Mouse (Mus musculus) myocyte (in vitro differentiated cells): ENCODE measurements around the gene Cog3.

Experiments
- CEBPB ChIP-seq: IDR thresholded peaks from 2 replicates; pipeline ENCODE4 v1.6.1; 2011; ENCODE audit warnings: mild to moderate bottlenecking, moderate library complexity; ENCODE audit not compliant: poor library complexity, insufficient read depth, severe bottlenecking
- E2F4 ChIP-seq: IDR thresholded peaks from one replicate; pipeline ENCODE4 v1.6.1; 2011; ENCODE audit warnings: mild to moderate bottlenecking, control low read depth, moderate library complexity; ENCODE audit not compliant: insufficient read depth
- MAX ChIP-seq: IDR thresholded peaks from one replicate; pipeline ENCODE4 v1.6.1; 2011; ENCODE audit warnings: low read depth, mild to moderate bottlenecking, control low read depth
- MYOD1 ChIP-seq, 3 experiments: IDR thresholded peaks; one replicate each; pipeline ENCODE4 v1.6.1; 2011; ENCODE audit warnings: control low read depth in 2 of 3, low read depth in 2 of 3, mild to moderate bottlenecking in 2 of 3, moderate library complexity in 1 of 3; ENCODE audit not compliant: insufficient read length in 2 of 3, control insufficient read depth in 1 of 3
- MYOG ChIP-seq, 3 experiments: IDR thresholded peaks; one replicate each; pipeline ENCODE4 v1.6.1; 2011; ENCODE audit warnings: control low read depth in 2 of 3, low read depth in 2 of 3, mild to moderate bottlenecking in 2 of 3; ENCODE audit not compliant: insufficient read length in 2 of 3, control insufficient read depth in 1 of 3, insufficient read depth in 1 of 3
- POLR2A ChIP-seq: IDR thresholded peaks from one replicate; pipeline ENCODE4 v1.6.1; 2011; ENCODE audit warnings: low read depth, mild to moderate bottlenecking, control low read depth, moderate library complexity; ENCODE audit not compliant: insufficient read length
- POLR2AphosphoS2 ChIP-seq: IDR thresholded peaks from one replicate; pipeline ENCODE4 v1.6.1; 2011; ENCODE audit warnings: low read depth, control low read depth; ENCODE audit not compliant: insufficient read length
- REST ChIP-seq: IDR thresholded peaks from one replicate; pipeline ENCODE4 v1.6.1; 2011; ENCODE audit warnings: mild to moderate bottlenecking, control low read depth, moderate library complexity; ENCODE audit not compliant: insufficient read depth, insufficient read length

- TF ChIP-seq MYOG (IDR thresholded peaks at IDR 0.05; ENCODE audit: control insufficient read depth in 1 of 3, insufficient read depth in 1 of 3, insufficient read length in 2 of 3, low read depth in 2 of 3) (no peak), POLR2A (no peak), MYOD1 (IDR thresholded peaks at IDR 0.05; ENCODE audit: control insufficient read depth in 1 of 3, insufficient read length in 2 of 3, low read depth in 2 of 3) (no peak), CEBPB (no peak), REST (no peak), POLR2AphosphoS2 (no peak), MAX (no peak), E2F4 (no peak)
Measured at GRCm38 (mm10) chr14:75797769-75798386, 43.6 kb upstream of the Cog3 start.
